Mouse (Mus musculus) limb, embryonic 14.5 days (tissue): ENCODE measurements around the gene Vcp. TPM values are rescaled to one million over a fixed set of nuclear protein-coding genes. Genes with fewer than 3 reads are reported as not detected.

Experiments
- ATAC-seq: fragments of 200-750 bp; cut with Nextera tagmentation; 2 replicates; pipeline ENCODE4 v1.8.0; 2017; ENCODE audit warnings: low read depth, moderate number of reproducible peaks, moderate TSS enrichment; ENCODE audit not compliant: low FRiP score
- DNase-seq: peaks from one replicate; pipeline ENCODE4 v3.0.0-alpha.2; 2015; ENCODE audit warnings: low spot score
- H3K27ac ChIP-seq: fragments of 300-500 bp; sonication (generic); replicated peaks from 2 replicates; pipeline ENCODE4 v1.5.1; 2014; ENCODE audit warnings: low read depth, mild to moderate bottlenecking, low read length, moderate library complexity, mixed read lengths
- H3K27me3 ChIP-seq: fragments of 300-500 bp; sonication (generic); 2 replicates; pipeline ENCODE4 v1.6.1; 2014; ENCODE audit warnings: low read length, mixed read lengths; ENCODE audit not compliant: control insufficient read depth, insufficient read depth
- H3K36me3 ChIP-seq: fragments of 300-500 bp; sonication (generic); 2 replicates; pipeline ENCODE4 v1.6.1; 2014; ENCODE audit warnings: mild to moderate bottlenecking, low read length, moderate library complexity, mixed read lengths; ENCODE audit not compliant: control insufficient read depth, insufficient read depth
- H3K4me1 ChIP-seq: fragments of 300-500 bp; sonication (generic); 2 replicates; pipeline ENCODE4 v1.6.1; 2014; ENCODE audit warnings: antibody characterized with exemption, low read length, mixed read lengths; ENCODE audit not compliant: control insufficient read depth, insufficient read depth
- H3K4me2 ChIP-seq: fragments of 300-500 bp; sonication (generic); replicated peaks from 2 replicates; pipeline ENCODE4 v1.6.1; 2014; ENCODE audit warnings: low read depth, mild to moderate bottlenecking, low read length, moderate library complexity; ENCODE audit not compliant: severe bottlenecking
- H3K4me3 ChIP-seq: fragments of 300-500 bp; sonication (generic); replicated peaks from 2 replicates; pipeline ENCODE4 v1.5.1; 2014; ENCODE audit warnings: low read length
- H3K9ac ChIP-seq: fragments of 300-500 bp; sonication (generic); 2 replicates; pipeline ENCODE4 v1.6.1; 2014; ENCODE audit warnings: mild to moderate bottlenecking, low read depth, low read length, moderate library complexity; ENCODE audit not compliant: severe bottlenecking
- H3K9me3 ChIP-seq: fragments of 300-500 bp; sonication (generic); 2 replicates; pipeline ENCODE4 v1.6.1; 2016; ENCODE audit warnings: low read length; ENCODE audit not compliant: control insufficient read depth
- POLR2A ChIP-seq: fragments of 200-500 bp; IDR thresholded peaks from 2 replicates; pipeline ENCODE4 v1.8.0; 2012; ENCODE audit warnings: inconsistent platforms, mild to moderate bottlenecking, moderate library complexity, borderline replicate concordance; ENCODE audit not compliant: insufficient read depth, insufficient read length; ENCODE audit errors: extremely low read depth
- WGBS: fragments of 180-500 bp; shearing (Covaris S2); extraction: QIAGEN DNeasy Blood & Tissue Kit; methylation state at CpG from one replicate; pipeline ENCODE4 v1.1.7; 2014; 5-methylcytosine and 5-hydroxymethylcytosine counted together
- polyA plus RNA-seq, 2 experiments: library from polyadenylated mRNA; depleted of rRNA in 1 of 2; stranded (reverse) in 1 of 2; unstranded in 1 of 2; fragments of >200 nt; fragmentation: Nextera tagmentation in 1 of 2; extraction: Ambion mirVana in 1 of 2; gene quantifications; 2 replicates each; pipeline versions ENCODE4 v1.2.1 to v1.2.3; 2012 to 2014

Gene Vcp
- polyA plus RNA-seq, 2 experiments: 248 to 468 TPM

GRCm38 (mm10) chr4:42949051-42949675, 51.1 kb downstream of the Vcp start:
- DNase-seq (no peak), ATAC-seq (no peak)
- Histone ChIP-seq H3K9ac (no peak overlapping the region), H3K27ac (no peak overlapping the region), H3K36me3 (no peaks in the 10 kb centered on the region), H3K4me1 (peaks cover 9% of the 10 kb centered on the region), H3K27me3 (peaks cover 6% of the 10 kb centered on the region; the same call in 1 of the 2 replicates), H3K4me2 (peak overlapping the region; percentile 75), H3K9me3 (no peaks in the 10 kb centered on the region), H3K4me3 (peak overlapping the region; percentile 85)
- WGBS: 7% methylated on average over 14 of the region's 14 CpGs
- TF ChIP-seq POLR2A: no peak

DNA sequence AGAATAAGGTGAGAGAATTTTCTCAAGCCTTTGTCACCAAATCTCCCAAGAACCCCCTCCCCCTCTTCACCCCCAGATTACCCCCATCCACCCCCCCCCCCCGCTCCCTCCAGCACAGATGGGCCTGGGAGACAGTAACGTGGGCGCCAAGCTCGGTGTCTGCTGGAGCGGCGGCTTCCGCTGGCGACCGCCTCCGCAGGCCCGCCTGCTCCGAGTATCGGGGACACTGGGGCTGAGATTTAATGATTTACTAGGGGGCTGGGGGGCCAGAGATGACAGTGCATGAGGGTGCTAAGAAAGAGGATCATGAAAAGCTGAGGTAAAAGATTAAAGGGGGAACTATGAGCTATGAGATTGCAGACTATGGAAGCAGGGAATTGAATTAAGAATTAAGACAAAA, 51.8 kb downstream of the Vcp start:
- ATAC-seq: no peak
- no peaks in the 10 kb centered on the region for H3K9me3 ChIP-seq
- DNase-seq: no peak
- no peak overlapping the region for H3K4me2 ChIP-seq
- no peak overlapping the region for H3K9ac ChIP-seq
- TF ChIP-seq POLR2A: no peak
- H3K4me1 ChIP-seq: peaks cover 9% of the 10 kb centered on the region
- H3K27ac ChIP-seq: no peak overlapping the region
- no peaks in the 10 kb centered on the region for H3K36me3 ChIP-seq
- peaks cover 6% of the 10 kb centered on the region; the same call in 1 of the 2 replicates for H3K27me3 ChIP-seq
- 42% methylated on average over 13 of the region's 13 CpGs for WGBS
- H3K4me3 ChIP-seq: no peak overlapping the region

DNA sequence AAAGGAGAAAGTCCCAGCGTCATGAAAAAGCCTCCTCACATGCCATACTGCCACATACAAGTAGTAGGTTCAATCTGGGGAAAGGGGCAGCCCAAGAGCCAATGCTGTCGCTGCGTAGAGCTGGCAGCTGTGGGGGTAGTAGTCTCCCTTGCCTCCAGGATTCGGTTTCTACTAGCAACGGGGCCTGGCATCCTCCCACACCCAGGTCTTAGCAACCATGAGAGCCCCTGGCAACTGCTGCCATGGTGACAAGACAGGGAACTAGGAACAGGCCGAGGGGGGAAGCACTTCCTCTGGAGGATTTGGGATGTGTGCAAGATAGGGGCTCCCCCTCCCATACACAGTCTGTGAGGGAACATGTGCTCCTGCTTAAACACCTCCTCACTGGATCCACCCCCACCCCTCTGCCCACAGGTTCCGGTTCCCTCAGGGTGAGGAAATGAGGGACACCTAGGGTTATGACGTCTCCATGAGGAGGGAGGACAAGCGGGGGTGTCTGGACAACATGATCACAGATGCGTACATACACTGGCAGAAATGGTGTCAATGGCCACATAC, 53.5 kb downstream of the Vcp start:
- Histone ChIP-seq H3K9ac (no peak overlapping the region), H3K4me2 (no peak overlapping the region), H3K27ac (no peak overlapping the region), H3K36me3 (no peaks in the 10 kb centered on the region), H3K27me3 (peaks cover 6% of the 10 kb centered on the region; the same call in 1 of the 2 replicates), H3K9me3 (no peaks in the 10 kb centered on the region), H3K4me1 (peaks cover 9% of the 10 kb centered on the region), H3K4me3 (no peak overlapping the region)
- ATAC-seq (no peak), DNase-seq (no peak)
- TF ChIP-seq POLR2A: no peak
- WGBS: 62% methylated on average over 10 of the region's 10 CpGs

- Histone ChIP-seq H3K27ac (no peak overlapping the region), H3K9ac (no peak overlapping the region), H3K4me1 (peaks cover 9% of the 10 kb centered on the region), H3K9me3 (no peaks in the 10 kb centered on the region), H3K36me3 (no peaks in the 10 kb centered on the region), H3K4me3 (no peak overlapping the region), H3K27me3 (peaks cover 6% of the 10 kb centered on the region; the same call in 1 of the 2 replicates), H3K4me2 (no peak overlapping the region)
- ATAC-seq (no peak), DNase-seq (peak; percentile 73)
- WGBS: 3% methylated on average over 5 of the region's 5 CpGs
- no peak for TF ChIP-seq POLR2A
Measured at GRCm38 (mm10) chr4:42945952-42946351, 54.4 kb downstream of the Vcp start.

DNA sequence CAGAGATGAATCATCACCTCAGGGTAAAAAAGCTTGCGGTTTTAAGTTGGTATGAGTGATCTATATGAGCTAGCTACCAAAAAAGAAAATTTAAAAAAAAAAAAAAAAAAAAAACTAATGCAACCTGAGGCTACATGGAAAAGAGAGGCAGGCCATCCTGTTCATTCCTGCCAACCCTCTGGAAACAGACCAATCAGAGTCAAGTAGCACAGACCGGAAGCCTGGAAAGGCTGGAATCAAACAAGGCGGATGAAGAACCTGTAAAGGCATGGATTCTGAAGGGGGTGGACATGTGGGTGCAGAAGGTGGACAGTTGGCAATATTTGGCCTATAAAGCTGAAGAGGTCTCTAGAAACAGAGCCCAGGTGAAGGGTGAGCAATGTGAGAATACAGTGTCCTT, 54.9 kb downstream of the Vcp start:
- Histone ChIP-seq H3K27ac (no peak overlapping the region), H3K36me3 (no peaks in the 10 kb centered on the region), H3K4me3 (no peak overlapping the region), H3K4me2 (no peak overlapping the region), H3K4me1 (peaks cover 5% of the 10 kb centered on the region), H3K27me3 (peaks cover 6% of the 10 kb centered on the region; the same call in 1 of the 2 replicates), H3K9ac (no peak overlapping the region), H3K9me3 (no peaks in the 10 kb centered on the region)
- ATAC-seq (no peak), DNase-seq (no peak)
- TF ChIP-seq POLR2A: no peak
- WGBS: 92% methylated on average over 3 of the region's 3 CpGs

GRCm38 (mm10) chr4:42945043-42945442, 55.3 kb downstream of the Vcp start:
- Histone ChIP-seq H3K9me3 (no peaks in the 10 kb centered on the region), H3K27me3 (peaks cover 6% of the 10 kb centered on the region; the same call in 1 of the 2 replicates), H3K27ac (no peak overlapping the region), H3K4me2 (no peak overlapping the region), H3K4me1 (0 out of 2 replicates have a peak, but pooled peaks cover 3% of the 10 kb centered on the region), H3K36me3 (no peaks in the 10 kb centered on the region), H3K9ac (no peak overlapping the region), H3K4me3 (no peak overlapping the region)
- DNase-seq (peak; percentile 44), ATAC-seq (no peak)
- WGBS: 11% methylated on average over 6 of the region's 6 CpGs
- no peak for TF ChIP-seq POLR2A
